Mouse (Mus musculus): ENCODE measurements around the gene AU041133. TPM values are rescaled to one million over a fixed set of nuclear protein-coding genes. Genes with fewer than 3 reads are reported as not detected.
A peak's percentile ranks its signal among the peaks of the same experiment; 100 is the strongest.
"Not testable (repeated sequence)": the region's sequence is repeated elsewhere in the genome, so short reads cannot be mapped to it uniquely, and the experiment has no call there.

AU041133 gene
- total RNA-seq (2021), result 1 to 10 TPM; 8.0 to 9.0 TPM
- long read RNA-seq, experiment 1, partial matches to known transcripts, result 0 of 3 reads
- long read RNA-seq, experiment 1, other reads (novel, unspliced or antisense), result 1 of 3 reads
- long read RNA-seq, experiment 2, transcript AU041133-202 (4 exons, 2,634 nt), result major isoform, 8 of 10 reads
- long read RNA-seq, experiment 2, partial matches to known transcripts, result 0 of 10 reads
- long read RNA-seq, experiment 2, other reads (novel, unspliced or antisense), result 1 of 10 reads

- DNase-seq (ENCODE audit: low spot score in 2 of 2), result peak; percentile 91 to 94
- intact Hi-C loops (cut with DNase I), result no loop called here
These were observed at the start of gene AU041133 for GRCm38 (mm10) chr10:82127850-82128401. TSS of gene AU041133 (plus strand) at chr10:82128013.

- peak; percentile 72 to 82 for DNase-seq (ENCODE audit: low spot score in 2 of 2)
- intact Hi-C loops (cut with DNase I), result not testable (repeated sequence)
These were observed 44.8 kb upstream of the AU041133 start, which contains the start of gene BC024063 for GRCm38 (mm10) chr10:82082728-82083621. TSS of gene BC024063 (plus strand) at chr10:82083353.

GRCm38 (mm10) chr10:82083622-82083971, 44.2 kb upstream of the AU041133 start:
- DNase-seq (ENCODE audit: low spot score in 2 of 2); intact Hi-C loops (cut with DNase I): not testable (repeated sequence)

GRCm38 (mm10) chr10:82117206-82117605, 10.6 kb upstream of the AU041133 start:
- no peak for DNase-seq (ENCODE audit: low spot score in 2 of 2)
- intact Hi-C loops (cut with DNase I), result no loop called here

GRCm38 (mm10) chr10:82145282-82145681, 17.5 kb downstream of the AU041133 start:
- no peak for DNase-seq (ENCODE audit: low spot score in 2 of 2)
- intact Hi-C loops (cut with DNase I), result no loop called here

GRCm38 (mm10) chr10:82147571-82147970, 19.8 kb downstream of the AU041133 start:
- intact Hi-C loops (cut with DNase I), result no loop called here

GRCm38 (mm10) chr10:82167777-82168176, 40.0 kb downstream of the AU041133 start:
- intact Hi-C loops (cut with DNase I), result no loop called here
- no peak for DNase-seq (ENCODE audit: low spot score in 2 of 2)

More at GRCm38 (mm10) chr10:82147571-82147970, 19.8 kb downstream of the AU041133 start:
- DNase-seq (ENCODE audit: low spot score in 2 of 2), result no peak

- intact Hi-C loops (cut with DNase I), result loop anchor here (5.0 to 10.0 kb wide), 3 partner anchors 537 to 665 kb away; partner anchors contain the start of genes BC025920, S1pr4 and Tle6
- DNase-seq (ENCODE audit: low spot score in 2 of 2), result no peak
These were observed 42.0 kb downstream of the AU041133 start for GRCm38 (mm10) chr10:82169776-82170175.

GRCm38 (mm10) chr10:82170808-82171207, 43.0 kb downstream of the AU041133 start:
- DNase-seq (ENCODE audit: low spot score in 2 of 2), result peak in 1 of 2 experiments; percentile 10

GRCm38 (mm10) chr10:82178257-82179064, 50.6 kb downstream of the AU041133 start:
- DNase-seq (ENCODE audit: low spot score in 2 of 2), result peak; percentile 90 to 93
- intact Hi-C loops (cut with DNase I), result loop anchor here (10.0 kb wide), 2 partner anchors 574 to 674 kb away; partner anchors contain the start of genes BC025920, S1pr4 and Tle6

More at GRCm38 (mm10) chr10:82170808-82171207, 43.0 kb downstream of the AU041133 start:
- intact Hi-C loops (cut with DNase I), result loop anchor here (5.0 to 10.0 kb wide), 3 partner anchors 539 to 666 kb away; partner anchors contain the start of genes BC025920, S1pr4 and Tle6

Other genes starting within 250 kb of the AU041133 start
- 1 to 10 TPM; 2.4 to 2.5 TPM for gene Zfp781, start 197.5 kb upstream of the AU041133 start, total RNA-seq (2021)
- 1 to 10 TPM; 7.8 to 8.1 TPM for gene Zfp873, start 79.9 kb upstream of the AU041133 start, total RNA-seq (2021)
- gene BC024063, start 44.7 kb upstream of the AU041133 start, total RNA-seq (2021), result 1 to 10 TPM; 6.2 to 6.4 TPM
- 10 to 100 TPM; 20.8 to 21.2 TPM for gene Zfp938, start 113.3 kb downstream of the AU041133 start, total RNA-seq (2021)
- under 1 TPM in 1 of 2 experiments, not detected in 1; 0.02 TPM for gene 4932415D10Rik, start 188.6 kb downstream of the AU041133 start, total RNA-seq (2021)
- 1 to 10 TPM; 5.1 to 9.2 TPM for gene Gm4924, start 226.2 kb downstream of the AU041133 start, total RNA-seq (2021)